Mouse (Mus musculus): ENCODE measurements around the gene Angptl8. TPM values are rescaled to one million over a fixed set of nuclear protein-coding genes. Genes with fewer than 3 reads are reported as not detected.
"Not testable (repeated sequence)": the region's sequence is repeated elsewhere in the genome, so short reads cannot be mapped to it uniquely, and the experiment has no call there.

The Angptl8 gene
- not detected in 2 replicates for total RNA-seq (2014; fragmentation: Nextera tagmentation)
- not detected in 2 replicates for total RNA-seq (2017)

GRCm38 (mm10) chr9:21835258-21835912, at the start of gene Angptl8:
Gene Angptl8, plus strand, starts transcription at chr9:21835510.
- no peak for ATAC-seq (replicated peaks; ENCODE audit: low FRiP score, low TSS enrichment, poor library complexity, severe bottlenecking)

DNA sequence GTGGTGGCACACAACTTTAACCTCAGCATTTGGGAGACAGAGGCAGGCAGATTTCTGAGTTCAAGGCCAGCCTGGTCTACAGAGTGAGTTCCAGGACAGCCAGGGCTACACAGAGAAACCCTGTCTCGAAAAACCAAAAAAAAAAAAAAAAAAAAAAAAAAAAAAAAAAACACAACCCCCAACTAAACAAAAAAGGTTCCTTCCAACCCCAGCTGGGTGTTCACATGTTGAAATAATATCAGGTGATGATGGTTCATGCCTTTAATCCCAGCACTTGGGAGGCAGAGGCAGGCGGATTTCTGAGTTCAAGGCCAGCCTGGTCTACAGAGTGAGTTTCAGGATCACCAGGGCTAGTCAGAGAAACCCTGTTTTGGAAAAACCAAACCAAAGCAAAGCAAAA, 49.0 kb upstream of the Angptl8 start:
- ATAC-seq (replicated peaks; ENCODE audit: low FRiP score, low TSS enrichment, poor library complexity, severe bottlenecking), result not testable (repeated sequence)

GRCm38 (mm10) chr9:21786906-21787305, 48.4 kb upstream of the Angptl8 start:
- ATAC-seq (replicated peaks; ENCODE audit: low FRiP score, low TSS enrichment, poor library complexity, severe bottlenecking), result peak; percentile 86

GRCm38 (mm10) chr9:21787654-21788053, 47.7 kb upstream of the Angptl8 start:
- no peak for ATAC-seq (replicated peaks; ENCODE audit: low FRiP score, low TSS enrichment, poor library complexity, severe bottlenecking)

GRCm38 (mm10) chr9:21788234-21788633, 47.1 kb upstream of the Angptl8 start:
- ATAC-seq (replicated peaks; ENCODE audit: low FRiP score, low TSS enrichment, poor library complexity, severe bottlenecking), result no peak

DNA sequence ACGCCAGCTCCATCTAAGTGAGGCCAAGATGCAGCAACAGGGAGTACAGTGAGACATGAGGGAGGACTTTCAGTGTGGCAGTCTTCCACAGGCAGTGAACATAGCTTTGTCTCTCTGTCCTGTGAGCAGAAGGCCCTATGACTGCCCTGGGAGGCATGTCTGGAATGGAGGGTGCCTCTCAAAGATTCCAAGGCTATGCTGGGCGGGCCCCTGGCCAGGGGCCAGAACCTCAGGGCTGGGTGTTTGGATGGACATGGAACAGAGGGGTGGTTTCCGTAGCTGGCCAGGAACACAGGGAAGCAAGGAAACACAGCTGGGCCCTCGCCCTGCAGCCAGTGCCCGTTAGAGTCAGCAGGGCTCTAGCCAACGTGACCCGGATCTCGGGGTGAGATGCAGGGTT, 43.4 kb upstream of the Angptl8 start:
- no peak for ATAC-seq (replicated peaks; ENCODE audit: low FRiP score, low TSS enrichment, poor library complexity, severe bottlenecking)

DNA sequence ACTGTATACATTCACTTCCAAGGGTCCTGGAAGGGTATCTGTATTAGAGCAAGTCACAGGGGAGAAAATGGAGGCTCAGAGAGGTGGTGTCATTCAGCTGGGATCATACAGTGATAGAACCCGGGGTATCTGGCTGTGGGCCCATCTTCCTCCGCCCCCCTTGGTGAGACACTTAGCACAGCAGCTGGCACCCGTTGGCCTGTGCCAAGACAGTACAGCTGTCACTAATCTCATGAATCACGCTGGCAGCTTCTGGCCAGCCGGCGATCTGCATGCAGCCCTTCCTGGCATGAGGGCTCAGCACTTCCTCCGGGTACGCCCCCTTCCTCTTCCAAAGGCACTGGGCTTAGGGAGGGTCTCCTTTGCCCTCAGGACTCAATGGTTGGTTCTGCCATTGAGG, 42.7 kb upstream of the Angptl8 start:
- ATAC-seq (replicated peaks; ENCODE audit: low FRiP score, low TSS enrichment, poor library complexity, severe bottlenecking), result peak; percentile 38; the same call in 1 of the 2 replicates

DNA sequence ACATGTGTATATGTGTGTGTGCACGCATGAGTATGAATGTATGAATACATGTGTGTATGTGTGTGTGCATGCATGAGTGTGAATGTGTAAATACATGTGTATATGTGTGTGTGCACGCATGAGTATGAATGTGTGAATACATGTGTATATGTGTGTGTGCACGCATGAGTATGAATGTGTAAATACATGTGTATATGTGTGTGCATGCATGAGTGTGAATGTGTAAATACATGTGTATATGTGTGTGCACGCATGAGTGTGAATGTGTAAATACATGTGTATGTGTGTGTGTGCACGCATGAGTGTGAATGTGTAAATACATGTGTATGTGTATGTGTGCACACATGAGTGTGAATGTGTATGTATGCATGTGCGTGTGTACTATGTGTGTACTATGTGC, 41.8 kb upstream of the Angptl8 start:
- not testable (repeated sequence) for ATAC-seq (replicated peaks; ENCODE audit: low FRiP score, low TSS enrichment, poor library complexity, severe bottlenecking)

DNA sequence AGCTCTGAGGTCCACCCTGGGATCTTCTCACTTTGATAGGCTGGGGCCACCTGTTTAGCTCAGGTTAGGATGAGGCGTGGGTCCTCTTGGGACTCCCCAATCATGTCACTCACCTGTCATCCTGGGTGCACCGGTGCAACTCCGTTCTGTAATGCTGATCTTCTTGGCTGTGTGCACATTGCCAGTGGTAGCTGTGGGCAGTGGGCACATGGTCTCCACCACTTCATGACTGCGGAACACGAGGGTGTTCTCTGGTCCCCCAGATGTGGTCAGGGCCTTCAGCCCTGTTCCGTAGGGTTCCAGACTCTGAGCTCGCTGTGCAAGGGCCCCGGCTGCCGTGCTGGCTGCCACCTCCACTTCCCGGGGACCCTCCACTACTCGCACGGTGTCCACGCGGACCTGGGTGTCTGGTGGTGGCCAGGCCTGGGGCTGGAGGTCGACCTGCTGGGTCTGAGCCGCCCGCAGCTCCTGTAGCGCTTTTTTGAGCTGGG, 40.9 kb upstream of the Angptl8 start:
- ATAC-seq (replicated peaks; ENCODE audit: low FRiP score, low TSS enrichment, poor library complexity, severe bottlenecking), result no peak

GRCm38 (mm10) chr9:21794925-21795324, 40.4 kb upstream of the Angptl8 start:
- ATAC-seq (replicated peaks; ENCODE audit: low FRiP score, low TSS enrichment, poor library complexity, severe bottlenecking), result no peak

DNA sequence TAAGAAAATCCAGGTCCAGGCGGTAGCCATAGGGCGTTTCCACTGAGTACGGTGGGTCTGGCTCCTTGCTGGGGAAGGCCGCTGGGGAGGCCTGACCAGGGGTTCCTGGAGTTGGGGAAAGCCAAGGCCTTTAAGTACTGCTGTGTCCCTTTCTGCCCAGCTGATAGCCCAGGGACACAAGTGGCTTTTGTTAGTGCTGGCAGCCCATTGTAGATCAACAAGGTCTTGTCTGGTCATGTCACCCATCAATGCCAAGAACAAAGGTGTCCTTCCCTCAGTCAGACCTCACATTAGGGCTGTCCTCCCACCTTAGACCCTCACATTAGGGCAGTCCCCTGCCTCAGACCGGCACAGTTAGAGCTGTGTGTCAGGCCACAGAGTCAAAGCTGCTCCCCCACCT, 39.7 kb upstream of the Angptl8 start:
- ATAC-seq (replicated peaks; ENCODE audit: low FRiP score, low TSS enrichment, poor library complexity, severe bottlenecking), result no peak

DNA sequence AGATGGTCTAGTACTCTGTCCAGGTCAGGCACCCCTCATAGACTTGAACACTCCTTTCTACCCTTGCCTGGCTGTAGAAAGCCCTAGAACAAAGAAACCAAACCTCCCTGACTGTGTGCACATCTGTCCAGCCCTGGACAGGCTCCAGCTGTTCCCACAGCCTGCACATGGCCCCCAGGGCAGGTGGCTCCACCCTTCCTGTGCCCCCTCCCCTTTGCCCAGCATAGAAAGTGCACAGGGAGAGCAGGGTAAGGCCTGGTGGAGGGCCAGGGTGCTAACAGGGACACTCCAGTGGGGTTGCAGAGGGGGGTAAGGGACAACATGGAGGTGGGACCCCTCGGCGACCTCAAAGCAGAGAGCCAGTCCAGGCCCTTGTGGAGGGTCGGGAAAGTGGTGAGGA, 39.1 kb upstream of the Angptl8 start:
- ATAC-seq (replicated peaks; ENCODE audit: low FRiP score, low TSS enrichment, poor library complexity, severe bottlenecking), result no peak

DNA sequence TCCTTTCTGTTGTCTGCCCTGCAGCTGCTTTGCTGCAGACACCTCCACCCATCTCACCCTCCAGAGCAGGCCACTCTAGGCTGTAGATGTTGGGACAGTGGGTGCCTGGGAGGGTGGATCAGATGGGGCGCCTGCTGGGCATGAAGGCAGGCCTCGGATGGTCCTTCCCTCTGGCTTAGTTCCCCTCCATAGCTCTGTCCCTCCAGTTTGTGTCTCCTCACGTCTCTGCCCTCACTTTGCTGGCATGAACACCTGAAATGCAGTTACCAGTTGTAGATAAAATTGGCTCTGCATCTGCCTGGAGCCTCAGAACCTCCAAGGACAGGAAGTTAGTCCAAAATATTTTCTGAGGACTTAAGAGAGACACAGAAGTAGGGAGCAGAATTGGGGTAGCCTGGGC, 38.4 kb upstream of the Angptl8 start:
- ATAC-seq (replicated peaks; ENCODE audit: low FRiP score, low TSS enrichment, poor library complexity, severe bottlenecking), result no peak

DNA sequence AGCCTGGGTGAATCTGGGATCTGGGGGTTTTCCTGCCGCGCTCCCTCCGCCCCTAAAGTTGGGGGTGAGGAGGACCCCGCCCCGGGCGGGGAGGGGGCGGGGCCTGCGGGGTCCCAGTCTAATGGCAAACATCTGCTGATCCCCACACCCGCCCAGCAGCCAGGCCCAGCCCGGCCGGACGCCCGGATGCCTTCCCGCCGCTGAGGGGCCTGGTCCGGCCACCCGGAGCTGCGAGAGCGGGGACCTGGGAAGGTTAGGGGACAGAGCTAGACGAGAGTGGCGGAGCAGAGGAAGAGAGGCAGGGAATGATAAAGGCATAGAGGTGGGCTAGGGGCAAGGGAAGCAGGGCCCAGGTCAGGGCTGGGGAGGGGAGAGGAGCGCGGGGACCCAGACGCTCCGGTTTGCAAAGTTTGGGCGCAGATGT, 37.4 kb upstream of the Angptl8 start:
- ATAC-seq (replicated peaks; ENCODE audit: low FRiP score, low TSS enrichment, poor library complexity, severe bottlenecking), result peak; percentile 28

DNA sequence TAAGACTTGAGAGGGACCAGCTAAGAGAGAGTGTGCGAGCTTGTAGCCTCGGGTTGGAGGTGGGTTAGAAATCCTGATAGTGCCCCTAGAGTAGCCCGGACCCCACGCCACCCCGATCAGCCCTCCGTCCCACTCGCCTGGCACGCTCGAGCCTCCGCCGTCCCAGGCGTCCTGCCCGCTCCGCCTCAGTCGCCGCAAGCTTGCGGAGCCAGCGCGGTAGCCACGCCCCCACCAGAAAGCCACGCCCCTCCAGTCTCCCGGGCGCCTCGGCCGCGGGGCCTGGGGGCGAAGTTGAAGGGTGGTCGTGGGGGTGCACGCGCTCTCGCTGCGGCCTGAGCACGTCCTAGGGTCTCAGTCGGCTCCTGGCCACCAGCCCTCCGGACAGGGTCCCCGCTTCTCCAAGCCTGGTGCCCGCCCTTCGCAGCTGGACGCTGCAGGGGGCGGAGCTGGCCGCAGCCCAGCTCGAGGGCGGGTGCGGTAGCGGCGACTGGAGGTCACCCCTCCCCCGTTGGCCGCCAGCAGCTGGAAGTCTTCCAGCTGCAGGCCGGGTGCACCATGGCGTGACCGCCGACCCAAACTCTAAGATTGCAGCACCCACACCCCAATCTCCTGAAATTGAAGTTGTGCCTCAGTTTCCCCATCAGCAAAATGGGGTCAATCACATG, 36.8 kb upstream of the Angptl8 start, which contains the start of gene Kank2:
TSS of gene Kank2 (minus strand) at position 400 of the 665 bp plus-strand sequence.
- peak; percentile 75 for ATAC-seq (replicated peaks; ENCODE audit: low FRiP score, low TSS enrichment, poor library complexity, severe bottlenecking)

DNA sequence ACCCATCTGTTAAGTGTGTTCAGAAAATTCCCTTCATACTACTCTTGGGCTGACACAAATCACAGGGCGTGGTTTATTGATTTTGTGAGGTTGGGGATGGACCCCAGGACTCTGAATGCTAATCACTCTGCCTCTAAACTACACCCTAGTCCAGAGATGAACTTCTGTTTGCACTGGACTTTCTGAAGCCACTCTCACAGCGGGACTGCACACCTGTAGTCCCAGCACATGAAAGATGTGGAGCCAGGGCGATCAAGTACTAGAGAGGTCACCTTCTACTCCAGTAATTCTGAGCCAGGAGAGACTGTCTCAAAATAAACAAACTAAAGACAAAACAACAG, 36.3 kb upstream of the Angptl8 start:
- ATAC-seq (replicated peaks; ENCODE audit: low FRiP score, low TSS enrichment, poor library complexity, severe bottlenecking), result no peak

DNA sequence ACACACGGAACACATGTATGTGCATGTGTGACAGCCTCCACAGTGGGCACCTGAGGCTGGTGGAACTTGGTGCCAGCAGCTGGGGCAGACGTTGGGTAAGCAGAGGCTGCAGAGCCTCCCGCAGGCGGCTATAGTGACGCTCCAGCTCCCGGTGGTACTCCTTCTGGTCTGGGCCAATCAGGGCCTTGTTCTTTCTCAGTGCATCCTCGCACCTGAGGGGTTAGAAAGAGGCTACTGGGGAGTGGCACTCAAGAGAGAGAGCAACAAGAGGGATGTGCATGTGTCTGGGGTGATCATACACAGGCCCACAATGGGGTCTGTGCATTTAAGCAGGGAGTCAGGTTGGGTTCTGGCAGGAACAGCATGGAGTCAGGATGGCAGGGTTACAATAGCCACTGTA, 34.2 kb upstream of the Angptl8 start:
- no peak for ATAC-seq (replicated peaks; ENCODE audit: low FRiP score, low TSS enrichment, poor library complexity, severe bottlenecking)

DNA sequence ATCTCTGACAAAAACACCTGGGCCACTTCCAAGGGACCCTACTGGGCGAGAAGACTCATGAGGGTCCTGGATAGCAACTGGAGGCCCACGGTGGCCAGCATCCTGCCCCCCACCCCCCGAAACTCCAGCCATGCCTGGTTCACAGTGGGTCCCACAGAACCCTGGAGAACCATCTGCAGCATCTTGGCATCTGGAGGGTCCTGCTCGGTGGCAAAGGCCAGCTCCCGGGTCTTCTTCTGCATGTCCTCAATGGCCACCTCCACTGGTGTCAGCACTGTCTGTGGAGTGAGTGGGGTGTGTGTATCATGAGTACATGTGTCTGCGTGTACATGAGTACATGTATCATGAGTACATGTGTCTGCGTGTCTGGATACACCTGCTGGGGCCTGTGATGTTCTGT, 33.7 kb upstream of the Angptl8 start:
- no peak for ATAC-seq (replicated peaks; ENCODE audit: low FRiP score, low TSS enrichment, poor library complexity, severe bottlenecking)

DNA sequence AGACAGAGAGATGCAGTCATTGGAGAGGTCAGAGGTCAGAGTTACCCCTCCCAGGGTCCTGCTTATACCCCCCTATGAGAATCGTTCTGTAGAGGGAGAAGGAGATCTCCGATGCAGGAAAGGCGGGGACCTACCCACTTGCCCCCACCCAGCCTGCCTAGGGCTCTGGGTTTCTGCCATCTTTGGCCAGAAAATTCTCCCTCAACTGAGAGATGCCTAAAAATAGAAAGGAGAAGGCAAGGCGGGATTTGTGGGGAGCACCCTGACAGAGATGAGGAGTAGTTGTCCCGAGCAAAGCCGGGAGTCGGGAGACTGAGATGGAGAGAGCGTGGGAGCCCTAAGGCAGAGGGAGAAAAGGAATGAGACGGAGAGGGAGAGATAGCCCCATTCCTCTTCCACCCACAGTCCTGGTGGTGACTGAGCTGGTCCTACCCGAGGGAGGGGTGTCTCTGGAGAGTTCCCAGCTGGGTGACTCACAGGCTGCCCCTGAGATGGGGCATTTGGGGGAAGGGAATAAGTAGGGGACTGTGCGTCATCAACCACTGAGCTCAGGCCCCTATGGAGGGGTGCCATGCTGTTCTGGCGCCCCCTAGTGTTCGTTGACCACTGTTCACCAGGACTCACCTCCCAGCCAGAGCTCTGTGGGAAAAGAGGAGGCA, 31.2 kb upstream of the Angptl8 start:
- ATAC-seq (replicated peaks; ENCODE audit: low FRiP score, low TSS enrichment, poor library complexity, severe bottlenecking), result peak; percentile 73

GRCm38 (mm10) chr9:21806363-21806762, 28.9 kb upstream of the Angptl8 start:
- ATAC-seq (replicated peaks; ENCODE audit: low FRiP score, low TSS enrichment, poor library complexity, severe bottlenecking), result no peak

GRCm38 (mm10) chr9:21806976-21807375, 28.3 kb upstream of the Angptl8 start:
- no peak for ATAC-seq (replicated peaks; ENCODE audit: low FRiP score, low TSS enrichment, poor library complexity, severe bottlenecking)
